ENCODE assay signal across 8 mouse cellular contexts in the genomic region with DNA sequence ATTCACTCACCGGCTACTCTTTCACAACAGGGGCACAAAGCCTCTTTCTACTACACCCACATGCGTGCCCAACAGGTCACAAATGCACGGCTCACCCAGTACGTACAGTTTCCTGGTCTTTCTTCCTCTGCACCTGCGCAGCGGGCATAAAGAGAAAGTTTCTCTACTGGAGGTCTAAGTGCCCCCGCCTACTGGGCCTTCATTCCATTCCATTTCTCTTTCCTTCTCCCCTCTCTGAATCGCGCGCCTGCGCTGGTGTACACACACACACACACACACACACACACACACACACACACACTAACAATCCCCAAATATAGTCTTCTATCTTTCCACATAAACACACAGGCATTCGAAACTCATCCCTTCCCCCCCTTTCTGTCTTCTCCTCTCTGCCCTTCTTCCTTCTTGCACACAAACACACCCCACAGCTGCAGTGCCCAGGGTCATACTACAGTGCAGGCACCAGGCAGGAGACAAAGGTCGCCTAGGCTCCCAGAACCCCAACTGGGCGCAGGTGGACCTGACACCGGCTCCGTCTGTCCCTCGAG. TPM values are rescaled to one million over a fixed set of nuclear protein-coding genes. Genes with fewer than 3 reads are reported as not detected.
DNase-seq lines count a peak whose midpoint lies in the region; ATAC-seq and TF ChIP-seq lines count a peak whose summit lies in the region.

No protein-coding gene starts in this region.

- TF ChIP-seq CTCF in forebrain, postnatal 0 days (IDR thresholded peaks at IDR 0.05; ENCODE audit: low read depth): no peak

- ATAC-seq in forebrain, postnatal 0 days: peak; percentile 63
- ATAC-seq in limb, embryonic 13.5 days (ENCODE audit: low FRiP score, low read depth): peak; percentile 78
- ATAC-seq in midbrain, embryonic 11.5 days (ENCODE audit: low FRiP score): peak; percentile 80

- 25% methylated on average over 17 of the region's 17 CpGs for WGBS in heart, embryonic 10.5 days
- WGBS in forebrain, postnatal 0 days: 7% methylated on average over 17 of the region's 17 CpGs
- 15% methylated on average over 17 of the region's 17 CpGs for WGBS in limb, embryonic 13.5 days
- 23% methylated on average over 14 of the region's 17 CpGs for WGBS in midbrain, embryonic 11.5 days

- peaks cover 51% of the 10 kb centered on the region for H3K4me1 ChIP-seq in heart, embryonic 10.5 days
- peaks cover 28% of the 10 kb centered on the region; the same call in 1 of the 2 replicates for H3K4me1 ChIP-seq in forebrain, postnatal 0 days (ENCODE audit: insufficient read depth)
- H3K4me1 ChIP-seq in limb, embryonic 13.5 days: peaks cover 50% of the 10 kb centered on the region
- H3K4me1 ChIP-seq in midbrain, embryonic 11.5 days (ENCODE audit: control insufficient read depth, insufficient read depth, low read length): peaks cover 20% of the 10 kb centered on the region

- H3K4me2 ChIP-seq in forebrain, postnatal 0 days (ENCODE audit: low read depth): peak overlapping the region; percentile 83
- H3K4me2 ChIP-seq in limb, embryonic 13.5 days (replicated peaks): peak overlapping the region; percentile 85
- peak overlapping the region; percentile 81 for H3K4me2 ChIP-seq in midbrain, embryonic 11.5 days

- H3K36me3 ChIP-seq in heart, embryonic 10.5 days: no peaks in the 10 kb centered on the region
- no peaks in the 10 kb centered on the region for H3K36me3 ChIP-seq in forebrain, postnatal 0 days (ENCODE audit: insufficient read depth)
- H3K36me3 ChIP-seq in limb, embryonic 13.5 days: no peaks in the 10 kb centered on the region
- H3K36me3 ChIP-seq in midbrain, embryonic 11.5 days (ENCODE audit: control insufficient read depth, insufficient read depth, low read length): no peaks in the 10 kb centered on the region

- peak overlapping the region; percentile 72 for H3K9ac ChIP-seq in forebrain, postnatal 0 days
- peak overlapping the region; percentile 72 for H3K9ac ChIP-seq in limb, embryonic 13.5 days
- peak overlapping the region; percentile 87 for H3K9ac ChIP-seq in midbrain, embryonic 11.5 days (ENCODE audit: low read length)

- peak overlapping the region; percentile 86 for H3K27ac ChIP-seq in heart, embryonic 10.5 days
- peak overlapping the region; percentile 36; the same call in 1 of the 2 replicates for H3K27ac ChIP-seq in forebrain, postnatal 0 days (ENCODE audit: low read depth, low read length)
- H3K27ac ChIP-seq in limb, embryonic 13.5 days: peak overlapping the region; percentile 58
- no peak overlapping the region; the same call in 1 of the 2 replicates for H3K27ac ChIP-seq in midbrain, embryonic 11.5 days (ENCODE audit: low read depth, low read length)

- peak overlapping the region; percentile 71 for H3K4me3 ChIP-seq in heart, embryonic 10.5 days
- H3K4me3 ChIP-seq in forebrain, postnatal 0 days (ENCODE audit: low read depth, low read length): peak overlapping the region; percentile 63
- H3K4me3 ChIP-seq in limb, embryonic 13.5 days: peak overlapping the region; percentile 84
- peak overlapping the region; percentile 69 for H3K4me3 ChIP-seq in midbrain, embryonic 11.5 days (ENCODE audit: low read depth, low read length)

- H3K27me3 ChIP-seq in heart, embryonic 10.5 days (ENCODE audit: insufficient read depth, poor library complexity, severe bottlenecking): 0 out of 2 replicates have a peak, but pooled peaks cover 4% of the 10 kb centered on the region
- no peaks in the 10 kb centered on the region for H3K27me3 ChIP-seq in forebrain, postnatal 0 days (ENCODE audit: insufficient read depth, low read length)
- H3K27me3 ChIP-seq in limb, embryonic 13.5 days: no peaks in the 10 kb centered on the region
- H3K27me3 ChIP-seq in midbrain, embryonic 11.5 days (ENCODE audit: control insufficient read depth, insufficient read depth, low read length): no peaks in the 10 kb centered on the region

- H3K9me3 ChIP-seq in heart, embryonic 10.5 days: no peaks in the 10 kb centered on the region
- no peaks in the 10 kb centered on the region for H3K9me3 ChIP-seq in forebrain, postnatal 0 days (ENCODE audit: low read length)
- peaks cover 2% of the 10 kb centered on the region; the same call in 1 of the 2 replicates for H3K9me3 ChIP-seq in limb, embryonic 13.5 days
- H3K9me3 ChIP-seq in midbrain, embryonic 11.5 days (ENCODE audit: control insufficient read depth, low read length): no peaks in the 10 kb centered on the region

- DNase-seq in heart, embryonic 10.5 days (ENCODE audit: low spot score): no peak
- DNase-seq in heart, adult 9 months (ENCODE audit: low spot score in 2 of 2): no peak
- DNase-seq in Muller cell, postnatal 12 days (ENCODE audit: inconsistent ontology term): peak; percentile 49
- no peak for DNase-seq in forebrain, postnatal 0 days
- no peak for DNase-seq in midbrain, embryonic 11.5 days (ENCODE audit: low spot score, missing footprints)
- peak; percentile 87 for DNase-seq in thymus, postnatal 0 days (ENCODE audit: low spot score)
- no peak for DNase-seq in cerebellum, adult 11 months

RNA-seq across cellular contexts. Expression of gene Ece1, which starts 0.5 kb away (rescaled TPM):
- 118 and 165 TPM in 2 replicates for polyA plus RNA-seq in heart, embryonic 10.5 days (2016; fragmentation: Nextera tagmentation; extraction: Ambion mirVana)
- total RNA-seq in forebrain, postnatal 0 days (2014; rRNA removed): 24.1 and 32.1 TPM in 2 replicates
- polyA plus RNA-seq in forebrain, postnatal 0 days (2015; fragmentation: Nextera tagmentation; extraction: Ambion mirVana): 14.4 and 16.2 TPM in 2 replicates
- 29.2 and 31.4 TPM in 2 replicates for polyA plus RNA-seq in limb, embryonic 13.5 days (2015; fragmentation: Nextera tagmentation; extraction: Ambion mirVana)
- 26.6 and 27.5 TPM in 2 replicates for polyA plus RNA-seq in midbrain, embryonic 11.5 days (2014; fragmentation: Nextera tagmentation; extraction: Ambion mirVana)
- polyA plus RNA-seq in thymus, postnatal 0 days (2015; fragmentation: Nextera tagmentation; extraction: Ambion mirVana): 14.6 and 18.3 TPM in 2 replicates

Comparison
In these comparisons a context has a peak if more than half of its experiments do, and no peak if none do; other contexts are left out.
1. DNase-seq: peak in Muller cell, postnatal 12 days (single experiment) and thymus, postnatal 0 days (single experiment); none in heart, embryonic 10.5 days (single experiment), heart, adult 9 months (0 of 2), forebrain, postnatal 0 days (single experiment), midbrain, embryonic 11.5 days (single experiment) and cerebellum, adult 11 months (single experiment).
2. Peak in every context shown above with its lines, with median percentiles within 50 percentile points of each other: H3K4me3 ChIP-seq, ATAC-seq, H3K4me2 ChIP-seq and H3K9ac ChIP-seq.